Mouse (Mus musculus): ENCODE data around the gene Tex13a. TPM values are rescaled to one million over a fixed set of nuclear protein-coding genes. Genes with fewer than 3 reads are reported as not detected.

The Tex13a gene
- not detected in 2 replicates for polyA plus RNA-seq (2015; fragmentation: Nextera tagmentation; extraction: Ambion mirVana)

DNA sequence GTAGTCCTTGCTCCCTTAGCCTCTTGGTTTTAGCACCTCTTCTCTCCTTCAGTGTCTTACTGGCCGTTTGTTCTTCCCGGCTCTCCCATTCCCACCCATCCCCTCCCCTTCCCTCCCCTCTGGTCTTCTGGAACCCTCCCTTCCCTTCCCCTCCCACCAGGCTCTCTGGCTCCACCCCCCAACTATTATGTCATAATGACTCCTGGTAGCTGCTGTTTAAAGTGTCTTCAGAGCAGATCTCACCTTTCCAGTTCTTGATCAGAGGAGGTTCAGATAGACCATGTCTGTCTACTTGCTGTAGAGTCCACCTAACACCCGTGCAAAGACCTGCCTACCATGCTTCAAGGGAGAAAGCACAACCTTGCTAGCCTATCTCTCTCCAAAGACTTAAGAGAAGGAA is at the start of gene Tex13a:
Gene Tex13a, minus strand, starts transcription at position 101 of the 400 bp plus-strand sequence.
- H3K27me3 ChIP-seq: 0 out of 2 replicates have a peak, but pooled peaks cover 3% of the 10 kb centered on the region
- H3K9ac ChIP-seq: no peak within 1 kb of the TSS
- WGBS: 73% methylated on average over 3 of the region's 3 CpGs
- H3K27ac ChIP-seq: no peak within 1 kb of the TSS
- H3K36me3 ChIP-seq: no peaks in the 10 kb centered on the region
- no peaks in the 10 kb centered on the region for H3K4me1 ChIP-seq (replicated peaks)
- no peak within 1 kb of the TSS for H3K4me2 ChIP-seq
- no peaks in the 10 kb centered on the region for H3K9me3 ChIP-seq
- no peak for ATAC-seq (ENCODE audit: low FRiP score)
- H3K4me3 ChIP-seq: no peak within 1 kb of the TSS

DNA sequence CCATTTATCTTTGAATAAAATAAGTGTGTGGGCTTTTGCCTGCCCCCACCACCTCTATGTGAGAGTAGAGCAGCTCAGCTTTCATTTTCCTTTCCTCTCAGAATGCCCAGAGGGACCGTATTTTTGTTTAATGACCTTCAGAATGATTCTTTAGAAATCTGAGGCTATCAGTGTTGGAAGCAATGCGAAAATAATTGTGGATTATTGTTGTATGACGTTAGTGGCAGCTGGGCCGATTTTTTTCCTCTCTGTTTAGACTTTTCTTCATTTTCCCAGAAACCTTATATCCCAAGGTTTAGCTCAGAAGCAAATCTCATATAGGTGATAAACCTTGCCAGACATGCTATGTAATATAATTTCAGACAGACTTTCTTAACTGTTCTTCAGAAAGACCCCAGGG is 25.2 kb upstream of the Tex13a start:
- H3K4me3 ChIP-seq: no peak overlapping the region
- H3K27me3 ChIP-seq: no peaks in the 10 kb centered on the region
- 62% methylated on average over 4 of the region's 4 CpGs for WGBS

DNA sequence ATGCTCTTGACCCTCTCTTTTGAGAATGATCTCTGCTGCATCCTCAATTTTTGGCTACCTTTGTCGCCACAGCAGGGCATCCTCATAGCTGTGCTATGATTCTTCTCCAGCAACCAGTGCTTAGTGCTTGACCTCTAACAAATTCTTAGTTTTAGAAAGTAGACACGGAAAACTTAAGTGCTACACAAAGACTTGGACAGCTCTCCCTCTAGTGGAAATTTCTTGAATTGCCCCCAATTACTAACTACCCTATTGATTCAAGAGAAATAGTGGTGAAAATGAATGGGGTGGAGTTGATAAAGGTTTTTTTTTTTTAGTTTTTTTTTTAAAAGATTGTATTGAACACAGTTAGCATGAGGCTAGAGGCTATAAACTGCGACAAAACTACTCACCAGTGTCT is 39.2 kb downstream of the Tex13a start:
- H3K27me3 ChIP-seq: no peaks in the 10 kb centered on the region
- 16% methylated on average over 3 of the region's 3 CpGs for WGBS
- no peaks in the 10 kb centered on the region for H3K4me1 ChIP-seq (replicated peaks)
- no peak overlapping the region for H3K4me2 ChIP-seq
- H3K36me3 ChIP-seq: no peaks in the 10 kb centered on the region
- no peak overlapping the region for H3K9ac ChIP-seq
- H3K27ac ChIP-seq: no peak overlapping the region
- no peak overlapping the region for H3K4me3 ChIP-seq
- H3K9me3 ChIP-seq: no peaks in the 10 kb centered on the region
- ATAC-seq (ENCODE audit: low FRiP score): no peak

More for the DNA sequence above, 25.2 kb upstream of the Tex13a start:
- Histone ChIP-seq H3K36me3 (no peaks in the 10 kb centered on the region), H3K9ac (no peak overlapping the region), H3K4me1 (replicated peaks) (no peaks in the 10 kb centered on the region), H3K4me2 (no peak overlapping the region), H3K9me3 (no peaks in the 10 kb centered on the region), H3K27ac (no peak overlapping the region)
- no peak for ATAC-seq (ENCODE audit: low FRiP score)
